Mouse (Mus musculus): ENCODE results near the gene Plin3. TPM values are rescaled to one million over a fixed set of nuclear protein-coding genes. Genes with fewer than 3 reads are reported as not detected.
"Not testable (repeated sequence)": the region's sequence is repeated elsewhere in the genome, so short reads cannot be mapped to it uniquely, and the experiment has no call there.

Plin3 gene
- polyA plus RNA-seq, 1 experiment from 2014 or later, result 94.2 TPM

GRCm38 (mm10) chr17:56269741-56270140 lies 22.9 kb downstream of the Plin3 start:
- no peak for ATAC-seq (ENCODE audit: insufficient number of reproducible peaks, low FRiP score, low TSS enrichment, low read depth)
- 72% methylated on average over 3 of the region's 3 CpGs for WGBS
- Histone ChIP-seq H3K4me1 (peaks cover 24% of the 10 kb centered on the region), H3K36me3 (peaks cover 40% of the 10 kb centered on the region), H3K9ac (no peak overlapping the region), H3K4me2 (peak overlapping the region; percentile 54), H3K27ac (peak overlapping the region; percentile 83), H3K4me3 (peak overlapping the region; percentile 39), H3K27me3 (no peaks in the 10 kb centered on the region), H3K9me3 (no peaks in the 10 kb centered on the region)

DNA sequence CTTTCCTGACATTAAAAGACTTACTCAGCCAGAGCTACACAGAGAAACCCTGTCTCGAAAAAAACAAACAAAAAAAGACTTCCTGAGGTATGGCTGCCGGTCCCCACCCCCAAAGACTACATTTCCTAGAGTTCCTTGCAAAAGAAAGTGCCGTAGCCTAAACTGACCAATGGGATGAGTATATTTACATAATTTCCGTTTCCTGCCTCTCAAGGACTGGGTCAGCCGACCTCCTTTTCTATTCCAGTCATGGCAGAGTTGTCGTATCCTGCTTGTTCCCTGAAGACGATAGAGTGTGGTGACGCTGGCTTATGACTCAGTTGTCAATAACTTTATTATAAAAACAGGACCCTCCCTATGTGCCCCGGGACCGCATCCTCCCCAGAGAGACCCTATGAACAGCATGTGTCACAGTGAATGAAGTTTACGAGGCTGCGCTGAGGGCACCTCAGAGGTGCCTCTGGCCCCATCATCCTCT lies 23.5 kb downstream of the Plin3 start:
- peak; percentile 79 for ATAC-seq (ENCODE audit: insufficient number of reproducible peaks, low FRiP score, low TSS enrichment, low read depth)
- Histone ChIP-seq H3K27me3 (no peaks in the 10 kb centered on the region), H3K9me3 (no peaks in the 10 kb centered on the region), H3K4me1 (peaks cover 21% of the 10 kb centered on the region), H3K9ac (peak overlapping the region; percentile 29; the same call in 1 of the 2 replicates), H3K4me2 (peak overlapping the region; percentile 54), H3K4me3 (peak overlapping the region; percentile 39), H3K27ac (peak overlapping the region; percentile 83), H3K36me3 (peaks cover 42% of the 10 kb centered on the region)
- 23% methylated on average over 12 of the region's 12 CpGs for WGBS

GRCm38 (mm10) chr17:56266271-56266670 lies 26.4 kb downstream of the Plin3 start:
- H3K4me2 ChIP-seq, result no peak overlapping the region
- H3K9ac ChIP-seq, result no peak overlapping the region
- no peaks in the 10 kb centered on the region for H3K27me3 ChIP-seq
- no peaks in the 10 kb centered on the region for H3K9me3 ChIP-seq
- peaks cover 38% of the 10 kb centered on the region for H3K36me3 ChIP-seq
- no peak overlapping the region; the same call in 1 of the 2 replicates for H3K27ac ChIP-seq
- ATAC-seq (ENCODE audit: insufficient number of reproducible peaks, low FRiP score, low TSS enrichment, low read depth), result no peak
- H3K4me1 ChIP-seq, result peaks cover 20% of the 10 kb centered on the region
- no peak overlapping the region for H3K4me3 ChIP-seq
- WGBS, result 50% methylated on average over 3 of the region's 3 CpGs

DNA sequence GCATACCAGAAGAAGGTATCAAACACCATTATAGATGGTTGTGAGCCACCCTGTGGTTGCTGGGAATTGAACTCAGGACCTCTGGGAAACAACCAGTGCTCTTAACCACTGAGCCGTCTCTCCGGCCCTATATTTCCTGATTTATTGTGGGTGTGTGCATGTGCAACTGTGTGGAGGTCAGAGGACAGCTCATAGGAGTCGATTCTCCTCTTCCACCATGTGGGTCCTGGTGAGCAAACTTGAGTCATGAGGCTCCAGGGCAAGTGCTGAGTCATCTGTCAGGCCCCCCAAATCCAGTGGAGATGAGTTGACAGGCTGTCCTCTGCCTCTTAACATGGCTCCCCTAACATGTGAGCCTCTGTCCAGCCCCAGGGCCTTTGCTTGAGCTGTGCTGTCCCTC lies 26.8 kb downstream of the Plin3 start:
- no peak overlapping the region; the same call in 1 of the 2 replicates for H3K27ac ChIP-seq
- ATAC-seq (ENCODE audit: insufficient number of reproducible peaks, low FRiP score, low TSS enrichment, low read depth), result no peak
- 75% methylated on average over 3 of the region's 3 CpGs for WGBS

GRCm38 (mm10) chr17:56265011-56265410 lies 27.7 kb downstream of the Plin3 start:
- ATAC-seq (ENCODE audit: insufficient number of reproducible peaks, low FRiP score, low TSS enrichment, low read depth), result no peak
- 94% methylated on average over 4 of the region's 4 CpGs for WGBS
- no peaks in the 10 kb centered on the region for H3K27me3 ChIP-seq

More for the DNA sequence above, 26.8 kb downstream of the Plin3 start:
- H3K9ac ChIP-seq, result no peak overlapping the region
- H3K27me3 ChIP-seq, result no peaks in the 10 kb centered on the region
- no peaks in the 10 kb centered on the region for H3K9me3 ChIP-seq
- H3K4me2 ChIP-seq, result no peak overlapping the region
- no peak overlapping the region for H3K4me3 ChIP-seq
- H3K36me3 ChIP-seq, result peaks cover 38% of the 10 kb centered on the region
- peaks cover 24% of the 10 kb centered on the region for H3K4me1 ChIP-seq

GRCm38 (mm10) chr17:56264020-56264419 lies 28.7 kb downstream of the Plin3 start:
- H3K4me3 ChIP-seq, result no peak overlapping the region
- ATAC-seq (ENCODE audit: insufficient number of reproducible peaks, low FRiP score, low TSS enrichment, low read depth), result peak; percentile 38; the same call in 1 of the 2 replicates
- no peak overlapping the region for H3K27ac ChIP-seq
- H3K9me3 ChIP-seq, result no peaks in the 10 kb centered on the region
- H3K4me2 ChIP-seq, result no peak overlapping the region
- no peaks in the 10 kb centered on the region for H3K27me3 ChIP-seq
- H3K36me3 ChIP-seq, result peaks cover 47% of the 10 kb centered on the region
- WGBS, result 17% methylated on average over 8 of the region's 8 CpGs
- peaks cover 34% of the 10 kb centered on the region for H3K4me1 ChIP-seq
- no peak overlapping the region for H3K9ac ChIP-seq

More at GRCm38 (mm10) chr17:56265011-56265410, 27.7 kb downstream of the Plin3 start:
- Histone ChIP-seq H3K9ac (no peak overlapping the region), H3K9me3 (no peaks in the 10 kb centered on the region), H3K4me3 (no peak overlapping the region), H3K4me2 (no peak overlapping the region), H3K27ac (no peak overlapping the region), H3K36me3 (peaks cover 38% of the 10 kb centered on the region), H3K4me1 (peaks cover 32% of the 10 kb centered on the region)

DNA sequence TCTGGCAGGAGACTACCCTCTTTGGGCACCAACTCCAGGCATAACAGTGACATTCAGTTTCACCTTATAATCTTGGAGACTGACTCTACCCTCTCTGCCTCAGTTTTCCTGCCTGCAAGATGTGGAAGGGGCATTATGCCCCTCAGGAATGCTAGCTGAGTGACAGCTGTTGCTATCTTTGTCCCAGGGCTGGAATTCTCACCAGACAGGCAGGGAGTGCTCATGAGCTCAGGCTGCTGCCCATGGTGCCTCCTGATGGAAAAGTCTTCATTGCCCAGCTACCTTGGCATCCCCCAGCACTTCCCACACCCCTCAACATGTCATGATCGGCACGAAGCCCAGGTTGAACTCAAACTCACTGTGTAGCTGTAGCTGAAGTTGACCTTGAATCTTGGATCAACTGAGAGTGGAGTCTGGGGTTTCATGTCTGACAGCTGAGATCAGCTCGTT lies 30.0 kb downstream of the Plin3 start:
- H3K4me2 ChIP-seq, result no peak overlapping the region
- no peaks in the 10 kb centered on the region for H3K27me3 ChIP-seq
- no peaks in the 10 kb centered on the region for H3K9me3 ChIP-seq
- peaks cover 57% of the 10 kb centered on the region for H3K36me3 ChIP-seq
- peaks cover 47% of the 10 kb centered on the region for H3K4me1 ChIP-seq
- WGBS, result 78% methylated on average over 3 of the region's 3 CpGs
- no peak for ATAC-seq (ENCODE audit: insufficient number of reproducible peaks, low FRiP score, low TSS enrichment, low read depth)
- peak overlapping the region; percentile 43; the same call in 1 of the 2 replicates for H3K27ac ChIP-seq
- H3K4me3 ChIP-seq, result no peak overlapping the region
- no peak overlapping the region for H3K9ac ChIP-seq

GRCm38 (mm10) chr17:56261166-56261565 lies 31.5 kb downstream of the Plin3 start:
- ATAC-seq (ENCODE audit: insufficient number of reproducible peaks, low FRiP score, low TSS enrichment, low read depth), result no peak
- no peaks in the 10 kb centered on the region for H3K9me3 ChIP-seq
- WGBS, result 60% methylated on average over 3 of the region's 3 CpGs
- H3K27ac ChIP-seq, result peak overlapping the region; percentile 43; the same call in 1 of the 2 replicates
- no peak overlapping the region for H3K4me2 ChIP-seq
- peaks cover 57% of the 10 kb centered on the region for H3K36me3 ChIP-seq
- no peaks in the 10 kb centered on the region for H3K27me3 ChIP-seq
- H3K4me1 ChIP-seq, result peaks cover 52% of the 10 kb centered on the region
- no peak overlapping the region for H3K4me3 ChIP-seq
- H3K9ac ChIP-seq, result no peak overlapping the region

- Histone ChIP-seq H3K36me3 (peaks cover 48% of the 10 kb centered on the region), H3K4me3 (no peak overlapping the region), H3K4me1 (peaks cover 61% of the 10 kb centered on the region), H3K9me3 (no peaks in the 10 kb centered on the region), H3K4me2 (no peak overlapping the region), H3K27ac (no peak overlapping the region), H3K27me3 (no peaks in the 10 kb centered on the region), H3K9ac (no peak overlapping the region)
- WGBS, result 86% methylated on average over 10 of the region's 10 CpGs
- no peak for ATAC-seq (ENCODE audit: insufficient number of reproducible peaks, low FRiP score, low TSS enrichment, low read depth)
Measured at GRCm38 (mm10) chr17:56259301-56260037, 33.2 kb downstream of the Plin3 start.

GRCm38 (mm10) chr17:56258812-56259211 lies 33.9 kb downstream of the Plin3 start:
- WGBS, result 69% methylated on average over 2 of the region's 2 CpGs
- Histone ChIP-seq H3K36me3 (peaks cover 48% of the 10 kb centered on the region), H3K4me1 (peaks cover 61% of the 10 kb centered on the region), H3K4me2 (peak overlapping the region; percentile 19; the same call in 1 of the 2 replicates)
- H3K27me3 ChIP-seq; H3K9me3 ChIP-seq; ATAC-seq (ENCODE audit: insufficient number of reproducible peaks, low FRiP score, low TSS enrichment, low read depth); H3K9ac ChIP-seq; H3K27ac ChIP-seq; H3K4me3 ChIP-seq: not testable (repeated sequence)

DNA sequence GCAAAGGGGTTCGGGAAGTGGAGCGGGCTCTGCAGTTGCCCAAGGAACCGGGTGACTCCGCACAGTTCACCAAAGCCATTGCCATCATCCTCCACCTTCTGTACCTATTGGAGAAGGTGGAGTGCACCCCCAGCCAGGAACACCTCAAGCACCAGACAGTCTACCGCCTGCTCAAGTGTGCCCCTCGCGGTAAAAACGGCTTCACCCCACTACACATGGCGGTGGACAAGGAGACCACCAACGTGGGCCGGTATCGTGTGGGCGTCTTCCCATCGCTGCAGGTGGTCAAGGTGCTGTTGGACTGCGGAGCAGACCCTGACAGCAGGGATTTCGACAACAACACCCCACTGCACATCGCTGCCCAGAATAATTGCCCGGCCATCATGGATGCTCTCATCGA lies 34.4 kb downstream of the Plin3 start:
- Histone ChIP-seq H3K4me1 (peaks cover 61% of the 10 kb centered on the region), H3K4me3 (peak overlapping the region; percentile 66), H3K36me3 (peaks cover 48% of the 10 kb centered on the region), H3K4me2 (peak overlapping the region; percentile 96; the same call in 1 of the 2 replicates)
- WGBS, result 92% methylated on average over 19 of the region's 19 CpGs
- not testable (repeated sequence) for ATAC-seq (ENCODE audit: insufficient number of reproducible peaks, low FRiP score, low TSS enrichment, low read depth); H3K9me3 ChIP-seq; H3K9ac ChIP-seq; H3K27ac ChIP-seq; H3K27me3 ChIP-seq

GRCm38 (mm10) chr17:56257181-56257894 lies 35.3 kb downstream of the Plin3 start:
- Histone ChIP-seq H3K27ac (peak overlapping the region; percentile 75), H3K27me3 (no peaks in the 10 kb centered on the region), H3K9me3 (no peaks in the 10 kb centered on the region), H3K9ac (peak overlapping the region; percentile 51), H3K4me3 (peak overlapping the region; percentile 66), H3K36me3 (peaks cover 39% of the 10 kb centered on the region), H3K4me2 (peak overlapping the region; percentile 96), H3K4me1 (peaks cover 56% of the 10 kb centered on the region)
- 9% methylated on average over 58 of the region's 58 CpGs for WGBS
- no peak for ATAC-seq (ENCODE audit: insufficient number of reproducible peaks, low FRiP score, low TSS enrichment, low read depth)

Data from limb, embryonic 15.5 days (tissue).